Mouse (Mus musculus) stomach, embryonic 15.5 days (tissue): Measurements from ENCODE around the gene Scpep1. TPM values are rescaled to one million over a fixed set of nuclear protein-coding genes. Genes with fewer than 3 reads are reported as not detected.
"Not testable (repeated sequence)": the region's sequence is repeated elsewhere in the genome, so short reads cannot be mapped to it uniquely, and the experiment has no call there.

ENCODE experiments used
- ATAC-seq: fragments of 200-750 bp; cut with Nextera tagmentation; 2 replicates; pipeline ENCODE4 v1.8.0; 2017; ENCODE audit warnings: low read depth, moderate number of reproducible peaks, moderate TSS enrichment; ENCODE audit not compliant: insufficient read depth, low FRiP score
- H3K27ac ChIP-seq: fragments of 300-500 bp; sonication (generic); 2 replicates; pipeline ENCODE4 v1.5.1; 2015; ENCODE audit warnings: mild to moderate bottlenecking, inconsistent platforms
- H3K27me3 ChIP-seq: fragments of 300-500 bp; sonication (generic); replicated peaks from 2 replicates; pipeline ENCODE4 v1.6.1; 2015; ENCODE audit warnings: inconsistent platforms
- H3K36me3 ChIP-seq: fragments of 300-500 bp; sonication (generic); 2 replicates; pipeline ENCODE4 v1.6.1; 2015; ENCODE audit warnings: inconsistent platforms
- H3K4me1 ChIP-seq: fragments of 300-500 bp; sonication (generic); 2 replicates; pipeline ENCODE4 v1.6.1; 2015; ENCODE audit warnings: inconsistent platforms
- H3K4me2 ChIP-seq: fragments of 300-500 bp; sonication (generic); 2 replicates; pipeline ENCODE4 v1.6.1; 2015; ENCODE audit warnings: mild to moderate bottlenecking, inconsistent platforms
- H3K4me3 ChIP-seq: fragments of 300-500 bp; sonication (generic); replicated peaks from 2 replicates; pipeline ENCODE4 v1.5.1; 2015; ENCODE audit warnings: inconsistent platforms
- H3K9ac ChIP-seq: fragments of 300-500 bp; sonication (generic); 2 replicates; pipeline ENCODE4 v1.6.1; 2015; ENCODE audit warnings: inconsistent platforms
- H3K9me3 ChIP-seq: fragments of 300-500 bp; sonication (generic); 2 replicates; pipeline ENCODE4 v1.6.1; 2016; ENCODE audit warnings: inconsistent platforms
- WGBS: fragments of 180-500 bp; shearing (Covaris S2); methylation state at CpG from one replicate; pipeline ENCODE4 v1.1.7; 2015; 5-methylcytosine and 5-hydroxymethylcytosine counted together
- polyA plus RNA-seq: library from polyadenylated mRNA; unstranded; fragments of >200 nt; fragmentation: Nextera tagmentation; extraction: Ambion mirVana; gene quantifications from 2 replicates; pipeline ENCODE4 v1.2.1, GENCODE M21; 2015

The Scpep1 gene
- polyA plus RNA-seq, 1 experiment from 2014 or later = 74.5 TPM

DNA sequence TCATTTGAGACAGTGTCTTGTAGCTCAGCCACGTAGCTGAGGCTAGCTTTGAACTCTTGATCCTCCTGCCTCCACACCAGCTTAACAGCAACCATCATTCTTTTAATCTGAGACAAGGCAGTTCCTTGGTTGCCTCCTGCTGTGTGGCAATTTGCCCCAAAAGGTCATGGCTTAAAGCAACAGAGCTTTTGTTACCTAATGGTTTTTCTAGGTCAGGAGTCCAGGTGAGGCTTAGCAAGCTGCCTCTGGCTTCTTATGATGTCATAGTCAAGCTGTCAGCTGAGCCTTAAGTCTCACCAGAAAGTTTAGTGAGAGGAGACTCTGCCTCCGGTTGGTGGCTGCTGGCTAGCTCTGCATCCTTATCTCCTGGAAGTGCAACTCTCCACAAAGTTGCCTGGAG, 49.6 kb downstream of the Scpep1 start:
- 20% methylated on average over 2 of the region's 2 CpGs for WGBS
- ATAC-seq = no peak
- H3K27me3 ChIP-seq = no peaks in the 10 kb centered on the region
- H3K4me1 ChIP-seq = no peaks in the 10 kb centered on the region
- no peak overlapping the region for H3K27ac ChIP-seq
- H3K9ac ChIP-seq = no peak overlapping the region
- H3K36me3 ChIP-seq = no peaks in the 10 kb centered on the region
- H3K4me2 ChIP-seq = no peak overlapping the region
- H3K9me3 ChIP-seq = no peaks in the 10 kb centered on the region
- no peak overlapping the region for H3K4me3 ChIP-seq

DNA sequence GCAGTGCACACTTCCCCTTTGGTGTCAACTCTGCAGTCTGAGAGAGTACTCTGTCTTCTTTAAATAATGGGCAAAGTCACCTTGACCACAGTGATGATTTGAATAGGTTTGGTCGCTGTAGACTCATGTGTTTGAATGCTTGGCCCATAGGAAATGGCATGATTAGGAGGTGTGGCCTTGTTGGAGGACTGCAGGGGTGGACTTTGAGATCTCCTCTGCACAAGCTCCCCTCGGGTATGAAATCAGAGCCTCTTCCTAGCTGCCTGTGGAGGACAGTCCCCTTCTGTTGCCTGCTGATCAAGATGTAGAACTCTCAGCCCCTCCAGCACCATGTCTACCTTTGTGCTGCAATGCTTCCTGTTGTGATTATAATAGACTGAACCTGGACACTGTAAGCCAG, 51.2 kb downstream of the Scpep1 start:
- Histone ChIP-seq H3K27ac (no peak overlapping the region), H3K9ac (no peak overlapping the region), H3K9me3 (no peaks in the 10 kb centered on the region), H3K4me2 (no peak overlapping the region), H3K36me3 (no peaks in the 10 kb centered on the region), H3K4me1 (no peaks in the 10 kb centered on the region), H3K27me3 (no peaks in the 10 kb centered on the region), H3K4me3 (no peak overlapping the region)
- no peak for ATAC-seq
- 44% methylated on average over 2 of the region's 2 CpGs for WGBS

DNA sequence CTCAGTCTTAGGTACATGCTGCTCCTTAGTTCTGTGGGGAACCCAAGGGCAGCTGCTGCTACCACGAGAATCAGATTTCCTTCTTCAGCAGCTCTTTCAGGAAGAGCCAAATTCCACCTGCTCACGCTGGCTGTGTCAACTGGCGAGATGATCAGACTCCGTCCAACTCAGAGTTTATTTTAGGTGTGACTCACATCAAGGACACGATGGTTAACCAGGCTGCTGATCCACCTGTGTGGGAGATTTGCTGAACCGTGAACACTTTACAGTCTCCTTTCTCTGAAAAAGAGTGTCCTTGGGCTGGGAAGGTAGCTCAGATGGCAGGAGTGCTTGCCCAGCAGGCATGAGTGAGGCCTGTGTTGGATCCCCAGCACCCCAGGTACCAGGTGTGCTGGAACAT, 52.5 kb downstream of the Scpep1 start:
- no peak overlapping the region for H3K27ac ChIP-seq
- no peaks in the 10 kb centered on the region for H3K9me3 ChIP-seq
- H3K27me3 ChIP-seq = no peaks in the 10 kb centered on the region
- ATAC-seq = no peak
- no peaks in the 10 kb centered on the region for H3K4me1 ChIP-seq
- no peak overlapping the region for H3K9ac ChIP-seq
- WGBS = 55% methylated on average over 6 of the region's 6 CpGs
- H3K36me3 ChIP-seq = no peaks in the 10 kb centered on the region
- H3K4me3 ChIP-seq = no peak overlapping the region
- no peak overlapping the region for H3K4me2 ChIP-seq

DNA sequence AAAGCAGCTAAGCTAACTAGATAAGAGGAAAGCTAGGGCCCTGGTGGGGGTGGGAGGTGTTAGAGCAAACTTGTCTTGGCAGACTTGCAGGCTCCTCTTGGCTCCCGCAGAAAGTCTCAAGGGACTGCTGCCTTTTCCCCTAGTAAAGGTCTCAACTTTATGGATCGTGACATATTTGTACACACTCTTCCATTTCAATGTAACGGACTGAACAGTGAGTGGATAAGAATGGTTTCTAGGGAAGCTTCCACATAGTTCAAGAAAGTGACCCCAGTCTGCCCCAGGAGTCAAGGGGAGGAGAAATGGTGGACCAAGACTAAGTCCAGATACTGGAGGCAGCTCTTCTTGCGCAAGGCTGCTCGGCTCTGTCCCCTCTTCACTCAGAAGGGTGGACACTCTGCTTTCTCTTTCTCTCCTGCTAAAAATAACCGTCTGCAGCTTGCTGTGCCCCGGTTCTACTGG, 53.9 kb downstream of the Scpep1 start:
- no peaks in the 10 kb centered on the region for H3K27me3 ChIP-seq
- H3K9ac ChIP-seq = no peak overlapping the region
- no peaks in the 10 kb centered on the region for H3K36me3 ChIP-seq
- no peaks in the 10 kb centered on the region for H3K4me1 ChIP-seq
- no peaks in the 10 kb centered on the region for H3K9me3 ChIP-seq
- H3K27ac ChIP-seq = no peak overlapping the region
- H3K4me2 ChIP-seq = no peak overlapping the region
- no peak for ATAC-seq
- H3K4me3 ChIP-seq = no peak overlapping the region
- 57% methylated on average over 7 of the region's 7 CpGs for WGBS

DNA sequence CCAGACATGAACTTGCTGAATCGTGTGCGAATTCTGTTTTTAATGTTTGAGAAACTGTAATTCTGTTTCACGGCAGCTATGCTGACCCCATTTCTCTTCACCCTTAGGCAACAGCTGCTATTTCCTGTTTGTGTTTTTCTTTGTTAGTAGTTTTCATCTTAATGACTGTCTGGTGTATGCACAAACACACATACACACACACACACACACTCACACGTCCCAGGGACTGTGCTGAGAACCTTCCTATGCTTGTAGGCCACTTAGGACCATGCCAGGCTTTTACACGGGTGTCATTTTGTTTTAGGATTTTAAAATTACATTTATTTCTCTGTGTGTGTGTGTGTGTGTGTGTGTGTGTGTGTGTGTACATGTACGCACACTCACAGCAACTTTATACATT, 55.7 kb downstream of the Scpep1 start:
- WGBS = 87% methylated on average over 6 of the region's 6 CpGs
- ATAC-seq = no peak

DNA sequence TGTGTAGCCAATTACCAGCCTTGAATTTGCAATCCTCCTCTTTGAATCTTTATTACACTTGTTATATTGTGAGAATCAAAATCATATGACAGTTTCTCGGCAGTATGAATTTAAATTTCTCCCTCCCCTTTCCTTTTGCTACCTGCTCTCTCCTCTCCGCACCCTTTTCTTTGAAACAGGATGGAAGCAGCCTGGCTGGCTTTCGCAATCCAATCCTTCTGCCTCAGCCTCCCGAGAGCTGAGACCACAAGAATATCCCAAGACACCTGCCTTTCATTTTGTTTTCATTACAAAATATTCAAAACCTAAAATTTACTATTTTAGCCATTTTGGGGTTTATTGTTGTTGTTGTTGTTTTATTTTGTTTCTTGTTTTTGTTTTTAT, 56.9 kb downstream of the Scpep1 start:
- H3K27me3 ChIP-seq = no peaks in the 10 kb centered on the region
- H3K4me3 ChIP-seq = no peak overlapping the region
- no peak for ATAC-seq
- no peak overlapping the region for H3K4me2 ChIP-seq
- no peaks in the 10 kb centered on the region for H3K4me1 ChIP-seq
- no peak overlapping the region for H3K27ac ChIP-seq
- no peaks in the 10 kb centered on the region for H3K36me3 ChIP-seq
- no peaks in the 10 kb centered on the region for H3K9me3 ChIP-seq
- no peak overlapping the region for H3K9ac ChIP-seq
- WGBS = 78% methylated on average over 4 of the region's 4 CpGs

More for the DNA sequence above, 55.7 kb downstream of the Scpep1 start:
- H3K4me1 ChIP-seq = no peaks in the 10 kb centered on the region
- no peaks in the 10 kb centered on the region for H3K9me3 ChIP-seq
- H3K4me3 ChIP-seq = no peak overlapping the region
- no peaks in the 10 kb centered on the region for H3K27me3 ChIP-seq
- no peaks in the 10 kb centered on the region for H3K36me3 ChIP-seq
- no peak overlapping the region for H3K27ac ChIP-seq
- H3K9ac ChIP-seq = no peak overlapping the region
- no peak overlapping the region for H3K4me2 ChIP-seq

DNA sequence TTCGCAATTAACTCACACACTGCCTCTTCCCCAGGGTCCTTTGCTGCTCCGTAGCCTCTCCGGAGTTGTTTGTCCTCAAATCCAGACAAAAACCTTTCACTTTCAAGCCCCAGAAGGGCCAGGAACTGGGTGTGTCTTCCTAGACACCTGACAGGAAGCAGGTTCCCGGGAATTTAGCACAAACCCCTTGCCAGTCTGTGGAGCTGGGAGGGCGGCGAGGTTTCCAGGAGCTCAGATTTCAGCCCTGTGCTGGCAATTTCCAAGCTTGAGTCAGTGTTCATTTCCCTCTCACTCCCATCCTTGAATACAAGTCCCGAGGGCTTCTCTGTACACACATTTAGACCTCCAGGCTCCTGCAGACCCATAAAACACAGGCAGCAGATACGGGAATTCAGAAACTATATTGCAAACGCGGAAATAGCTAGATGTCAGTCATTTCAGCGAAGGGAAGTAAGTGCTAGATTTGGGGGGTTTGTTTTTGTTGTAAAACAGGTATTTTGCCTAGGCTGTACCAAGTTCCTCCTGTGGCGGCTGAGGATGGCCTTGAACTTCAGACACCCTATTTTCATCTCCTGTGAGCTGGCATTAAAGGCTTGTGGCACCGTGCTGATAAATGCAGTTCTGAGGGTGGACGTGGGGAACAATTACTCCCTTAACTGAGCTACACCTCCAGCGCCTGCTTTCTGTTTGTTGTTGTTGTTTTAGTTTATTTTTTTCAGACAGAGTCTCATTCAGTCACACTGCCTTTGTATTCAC, 57.5 kb downstream of the Scpep1 start:
- Histone ChIP-seq H3K36me3 (no peaks in the 10 kb centered on the region), H3K27me3 (no peaks in the 10 kb centered on the region), H3K4me1 (no peaks in the 10 kb centered on the region), H3K9me3 (no peaks in the 10 kb centered on the region), H3K9ac (no peak overlapping the region), H3K4me2 (peak overlapping the region; percentile 8; the same call in 1 of the 2 replicates), H3K4me3 (no peak overlapping the region), H3K27ac (no peak overlapping the region)
- 39% methylated on average over 15 of the region's 15 CpGs for WGBS
- ATAC-seq = no peak

DNA sequence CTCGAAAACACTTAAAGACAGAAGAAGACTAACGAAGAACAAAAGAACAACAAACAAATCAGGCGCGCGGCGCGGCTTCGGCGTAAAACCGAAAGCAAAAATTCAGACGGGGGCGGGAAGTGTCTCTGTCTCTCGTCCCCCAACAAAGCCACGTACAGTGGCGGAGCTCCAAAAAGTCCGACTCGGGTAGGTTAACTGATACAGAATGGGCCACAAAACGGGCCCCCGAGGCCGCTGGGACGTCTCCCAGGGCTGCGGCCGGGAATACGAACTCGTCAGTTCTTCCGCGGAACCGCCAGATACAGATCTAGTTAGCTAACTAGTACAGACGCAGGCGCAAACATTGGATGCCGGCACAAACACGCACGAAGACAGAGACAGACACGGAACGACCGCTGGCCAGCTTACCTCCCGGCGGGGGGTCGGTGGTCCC, 59.4 kb downstream of the Scpep1 start:
- ATAC-seq, H3K27ac ChIP-seq, H3K9ac ChIP-seq, H3K4me1 ChIP-seq, H3K27me3 ChIP-seq, H3K9me3 ChIP-seq, H3K36me3 ChIP-seq: not testable (repeated sequence)
- WGBS = 31% methylated on average over 29 of the region's 39 CpGs
- peak overlapping the region; percentile 27; the same call in 1 of the 2 replicates for H3K4me3 ChIP-seq
- H3K4me2 ChIP-seq = 0 out of 2 replicates have a peak overlapping the region, but pooled peaks have one; percentile 35

DNA sequence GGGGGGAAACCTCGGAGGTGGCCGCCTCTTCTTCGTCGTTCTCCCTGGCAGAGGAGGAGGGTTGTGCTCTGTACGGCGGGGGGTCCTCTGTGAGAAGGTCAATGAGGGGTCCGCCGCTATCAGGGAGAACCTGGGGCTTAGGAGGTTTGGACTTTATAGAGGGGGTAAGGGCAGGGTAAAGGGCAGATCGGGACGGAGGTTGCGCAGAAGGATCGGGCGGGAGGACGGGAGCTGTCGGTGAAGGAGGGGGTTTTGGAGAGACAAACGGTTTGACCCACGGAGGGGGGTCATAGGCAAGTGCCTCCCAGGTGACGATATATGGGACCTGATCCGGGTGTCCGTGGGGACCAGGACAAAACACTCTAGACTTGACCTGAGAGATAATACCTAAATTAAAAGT, 60.0 kb downstream of the Scpep1 start:
- not testable (repeated sequence) for H3K27me3 ChIP-seq, ATAC-seq, H3K4me1 ChIP-seq, H3K9me3 ChIP-seq, H3K36me3 ChIP-seq, H3K9ac ChIP-seq, H3K4me3 ChIP-seq, H3K27ac ChIP-seq
- H3K4me2 ChIP-seq = peak overlapping the region; percentile 21; the same call in 1 of the 2 replicates
- WGBS = 42% methylated on average over 16 of the region's 20 CpGs

DNA sequence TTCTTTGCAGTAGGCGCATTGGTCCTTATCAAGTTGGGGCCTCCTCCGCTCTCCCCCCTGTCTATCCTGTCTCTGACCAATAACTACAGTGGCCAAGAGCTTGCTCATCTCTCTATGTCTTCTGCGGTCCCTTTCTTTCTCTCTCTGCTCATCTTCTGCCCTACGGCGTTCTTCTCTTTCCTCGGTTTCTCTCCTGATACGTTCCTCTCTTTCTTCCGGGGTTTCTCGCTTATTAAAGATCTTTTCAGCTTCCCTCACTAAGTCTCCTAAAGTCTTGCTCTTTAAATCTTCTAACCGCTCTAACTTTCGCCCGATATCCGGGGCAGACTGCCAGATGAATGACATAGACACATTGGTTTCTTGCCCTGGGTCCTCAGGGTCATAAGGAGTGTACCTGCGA, 61.0 kb downstream of the Scpep1 start:
- not testable (repeated sequence) for H3K36me3 ChIP-seq

DNA sequence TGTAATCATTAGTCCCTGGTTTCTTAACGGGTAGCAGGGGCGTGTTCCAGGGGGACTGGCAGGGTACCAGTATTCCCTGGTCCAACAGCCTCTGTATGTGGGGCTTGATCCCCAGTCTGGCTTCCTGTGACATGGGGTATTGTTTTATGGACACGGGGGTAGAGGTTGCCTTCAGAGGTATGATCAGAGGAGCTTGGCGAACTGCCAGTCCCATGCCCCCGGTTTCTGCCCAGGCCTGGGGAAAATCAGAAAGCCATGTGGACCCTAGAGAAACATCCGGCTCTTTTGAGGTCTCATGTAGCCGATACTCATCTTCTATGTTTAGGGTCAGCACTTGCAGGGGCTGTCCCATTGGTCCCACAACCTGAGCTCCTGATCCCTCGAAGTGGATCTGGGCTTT, 61.8 kb downstream of the Scpep1 start:
- WGBS = 100% methylated on average over 2 of the region's 8 CpGs
- H3K4me2 ChIP-seq, H3K27me3 ChIP-seq, H3K27ac ChIP-seq, H3K4me3 ChIP-seq, H3K9me3 ChIP-seq, H3K4me1 ChIP-seq, H3K9ac ChIP-seq, ATAC-seq, H3K36me3 ChIP-seq: not testable (repeated sequence)

More for the DNA sequence above, 61.0 kb downstream of the Scpep1 start:
- H3K4me1 ChIP-seq, H3K27ac ChIP-seq, H3K27me3 ChIP-seq, H3K9me3 ChIP-seq, H3K9ac ChIP-seq, H3K4me2 ChIP-seq, ATAC-seq, H3K4me3 ChIP-seq: not testable (repeated sequence)
- WGBS = 88% methylated on average over 11 of the region's 14 CpGs

DNA sequence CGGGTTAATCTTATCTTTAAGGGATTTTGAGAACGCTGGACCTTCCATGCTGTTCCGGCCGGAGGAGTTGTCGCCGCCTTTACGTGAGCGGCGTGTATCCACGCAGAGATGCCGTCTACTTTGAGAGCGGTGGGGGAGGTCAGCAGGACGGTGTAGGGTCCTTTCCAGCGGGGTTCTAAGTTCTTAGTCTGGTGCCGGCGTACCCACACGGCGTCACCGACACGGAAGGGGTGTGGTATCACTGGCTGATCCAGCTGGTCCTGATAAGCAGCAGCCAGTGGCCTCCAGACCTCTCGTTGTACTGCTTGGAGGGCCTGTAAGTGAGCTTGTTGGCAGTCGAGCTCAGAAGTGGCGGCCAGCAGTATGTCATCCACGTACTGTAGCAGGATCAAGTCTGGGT, 62.5 kb downstream of the Scpep1 start:
- WGBS = 91% methylated on average over 23 of the region's 24 CpGs
- not testable (repeated sequence) for H3K27ac ChIP-seq, H3K4me2 ChIP-seq, H3K36me3 ChIP-seq, H3K9ac ChIP-seq, H3K9me3 ChIP-seq, ATAC-seq, H3K4me3 ChIP-seq, H3K4me1 ChIP-seq, H3K27me3 ChIP-seq
